Mouse (Mus musculus) ovary, postnatal 10 days (tissue): Measurements from ENCODE around the gene Tifa.

Experiments
- DNase-seq: peaks from one replicate; pipeline ENCODE4 v3.0.0; 2022; ENCODE audit warnings: low spot score

Gene Tifa

GRCm38 (mm10) chr3:127788038-127788437, 1.6 kb upstream of the Tifa start:
- no peak for DNase-seq

- no peak for DNase-seq
Measured at GRCm38 (mm10) chr3:127788919-127789318, 686 bp upstream of the Tifa start.

- no peak for DNase-seq
Measured at GRCm38 (mm10) chr3:127790234-127791055, 840 bp downstream of the Tifa start.

GRCm38 (mm10) chr3:127791056-127791483, 1.5 kb downstream of the Tifa start:
- no peak for DNase-seq

- no peak for DNase-seq
Measured at GRCm38 (mm10) chr3:127791595-127792561, 2.3 kb downstream of the Tifa start.

- DNase-seq, result no peak
Measured at GRCm38 (mm10) chr3:127793022-127793421, 3.4 kb downstream of the Tifa start.

GRCm38 (mm10) chr3:127795762-127796161, 6.2 kb downstream of the Tifa start:
- no peak for DNase-seq

- no peak for DNase-seq
Measured at GRCm38 (mm10) chr3:127796271-127796670, 6.7 kb downstream of the Tifa start.

GRCm38 (mm10) chr3:127801162-127801561, 11.6 kb downstream of the Tifa start:
- DNase-seq, result no peak

GRCm38 (mm10) chr3:127802814-127803213, 13.2 kb downstream of the Tifa start:
- DNase-seq, result no peak

- DNase-seq, result no peak
Measured at GRCm38 (mm10) chr3:127804439-127804838, 14.8 kb downstream of the Tifa start.

GRCm38 (mm10) chr3:127805071-127805470, 15.5 kb downstream of the Tifa start:
- no peak for DNase-seq

GRCm38 (mm10) chr3:127805991-127806390, 16.4 kb downstream of the Tifa start:
- no peak for DNase-seq

- DNase-seq, result no peak
Measured at GRCm38 (mm10) chr3:127807846-127808245, 18.2 kb downstream of the Tifa start.

GRCm38 (mm10) chr3:127809103-127809502, 19.5 kb downstream of the Tifa start:
- DNase-seq, result no peak

- DNase-seq, result no peak
Measured at GRCm38 (mm10) chr3:127817120-127817683, 27.6 kb downstream of the Tifa start.

- DNase-seq, result no peak
Measured at GRCm38 (mm10) chr3:127818694-127819663, 29.4 kb downstream of the Tifa start.

- DNase-seq, result no peak
Measured at GRCm38 (mm10) chr3:127820400-127820799, 30.8 kb downstream of the Tifa start.

GRCm38 (mm10) chr3:127821209-127821608, 31.6 kb downstream of the Tifa start:
- no peak for DNase-seq

- no peak for DNase-seq
Measured at GRCm38 (mm10) chr3:127823886-127824863, 34.6 kb downstream of the Tifa start.
